Mouse (Mus musculus) kidney, adult 2 months (tissue): Measurements from ENCODE around the gene Elk4.

Experiments
- CTCF ChIP-seq: fragments of 200-500 bp; conservative IDR thresholded peaks from 2 replicates; pipeline ENCODE4 v1.5.1; 2011; ENCODE audit warnings: low read depth, mild to moderate bottlenecking, control low read depth, low read length, moderate library complexity, mixed read lengths; ENCODE audit not compliant: insufficient read depth, insufficient read length
- POLR2A ChIP-seq: fragments of 200-500 bp; IDR thresholded peaks from one replicate; pipeline ENCODE4 v1.6.1; 2011; ENCODE audit warnings: low read depth, low read length, control low read depth

GRCm38 (mm10) chr1:132026925-132027646 is 19.7 kb downstream of the Elk4 start:
- TF ChIP-seq CTCF (no peak), POLR2A (no peak)
